Comparison of ENCODE assay signal across 7 mouse cellular contexts in genomic region chr1:190929010-190929695, GRCm38 (mm10). TPM values are rescaled to one million over a fixed set of nuclear protein-coding genes. Genes with fewer than 3 reads are reported as not detected.
DNase-seq lines count a peak whose midpoint lies in the region; ATAC-seq and TF ChIP-seq lines count a peak whose summit lies in the region.

No protein-coding gene starts in this region.

- H3K9ac ChIP-seq in intestine, postnatal 0 days (ENCODE audit: low read depth, low read length) = peak overlapping the region; percentile 78
- H3K9ac ChIP-seq in liver, embryonic 13.5 days = peak overlapping the region; percentile 92

- H3K4me2 ChIP-seq in intestine, postnatal 0 days (replicated peaks; ENCODE audit: low read depth) = peak overlapping the region; percentile 76
- H3K4me2 ChIP-seq in liver, embryonic 13.5 days = peak overlapping the region; percentile 84

- H3K4me1 ChIP-seq in G1E (ENCODE audit: insufficient read depth, low read depth, low read length) = peaks cover 19% of the 10 kb centered on the region
- H3K4me1 ChIP-seq in intestine, postnatal 0 days (replicated peaks; ENCODE audit: control insufficient read depth, insufficient read depth, low read length) = peaks cover 5% of the 10 kb centered on the region; the same call in 1 of the 2 replicates
- peaks cover 23% of the 10 kb centered on the region for H3K4me1 ChIP-seq in liver, embryonic 13.5 days (replicated peaks)

- H3K9me3 ChIP-seq in G1E (replicated peaks) = no peaks in the 10 kb centered on the region
- no peaks in the 10 kb centered on the region for H3K9me3 ChIP-seq in intestine, postnatal 0 days (ENCODE audit: control insufficient read depth)
- no peaks in the 10 kb centered on the region for H3K9me3 ChIP-seq in liver, embryonic 13.5 days (replicated peaks)

- no peak for TF ChIP-seq CTCF in G1E (IDR thresholded peaks at IDR 0.05; ENCODE audit: low read depth, low read length)
- no peak for TF ChIP-seq CTCF in intestine, postnatal 0 days (IDR thresholded peaks at IDR 0.05; ENCODE audit: low read depth)

- no peaks in the 10 kb centered on the region for H3K27me3 ChIP-seq in G1E (ENCODE audit: insufficient read depth, low read length)
- no peaks in the 10 kb centered on the region for H3K27me3 ChIP-seq in intestine, postnatal 0 days (replicated peaks; ENCODE audit: control insufficient read depth, insufficient read depth, low read length)
- H3K27me3 ChIP-seq in liver, embryonic 13.5 days = no peaks in the 10 kb centered on the region

- H3K4me3 ChIP-seq in G1E (ENCODE audit: low read depth, low read length) = peak overlapping the region; percentile 79
- H3K4me3 ChIP-seq in intestine, postnatal 0 days (ENCODE audit: low read depth, low read length) = peak overlapping the region; percentile 69
- H3K4me3 ChIP-seq in liver, embryonic 13.5 days (replicated peaks) = peak overlapping the region; percentile 80

- peak; percentile 62 for DNase-seq in B cell, adult 2 months
- DNase-seq in G1E (ENCODE audit: low spot score) = peak; percentile 4
- peak; percentile 36 to 69 for DNase-seq in cerebellum, postnatal 25 days
- peak; percentile 12 to 49 for DNase-seq in gastrocnemius, postnatal 36 days
- peak; percentile 10 for DNase-seq in liver, embryonic 13.5 days
- DNase-seq in neural tube, embryonic 10.5 days (ENCODE audit: extremely low spot score, low spot score) = peak; percentile 60

- 4% methylated on average over 27 of the region's 27 CpGs for WGBS in intestine, postnatal 0 days
- WGBS in liver, embryonic 13.5 days (ENCODE audit: insufficient replicate concordance) = 3% methylated on average over 27 of the region's 27 CpGs

- ATAC-seq in G1E (ENCODE audit: extremely low read depth, insufficient number of reproducible peaks, low FRiP score, poor library complexity, severe bottlenecking) = peak; percentile 1
- ATAC-seq in intestine, postnatal 0 days = no peak; the same call in 1 of the 2 replicates
- ATAC-seq in liver, embryonic 13.5 days (ENCODE audit: low read depth) = peak; percentile 1

- H3K36me3 ChIP-seq in G1E (replicated peaks) = peaks cover 25% of the 10 kb centered on the region
- H3K36me3 ChIP-seq in intestine, postnatal 0 days (ENCODE audit: control insufficient read depth, insufficient read depth) = peaks cover 6% of the 10 kb centered on the region
- peaks cover 9% of the 10 kb centered on the region for H3K36me3 ChIP-seq in liver, embryonic 13.5 days

- intact Hi-C loops in gastrocnemius, postnatal 36 days (cut with DNase I) = no loop called here

- peak overlapping the region; percentile 98 for H3K27ac ChIP-seq in intestine, postnatal 0 days (ENCODE audit: low read depth, low read length)
- H3K27ac ChIP-seq in liver, embryonic 13.5 days = peak overlapping the region; percentile 96

RNA-seq across cellular contexts. Expression of gene Angel2, which starts 4.2 kb away (rescaled TPM):
- 37.5 and 43.9 TPM in 2 replicates for total RNA-seq in G1E (2014; fragmentation: Nextera tagmentation)
- total RNA-seq in G1E (2017) = 39.0 and 43.5 TPM in 2 replicates
- polyA plus RNA-seq in G1E (2012) = 11.2 and 11.4 TPM in 2 replicates
- total RNA-seq in gastrocnemius, postnatal 36 days (2021) = 10 to 100 TPM; 23.1 to 25.1 TPM
- 23.2 and 23.8 TPM in 2 replicates for polyA plus RNA-seq in intestine, postnatal 0 days (2015; fragmentation: Nextera tagmentation; extraction: Ambion mirVana)
- polyA plus RNA-seq in liver, embryonic 13.5 days (2015; fragmentation: Nextera tagmentation; extraction: Ambion mirVana) = 16.4 and 17.0 TPM in 2 replicates

RNA-seq across cellular contexts. Expression of gene Rps6kc1, which starts 17.6 kb away (rescaled TPM):
- total RNA-seq in G1E (2014; fragmentation: Nextera tagmentation) = 12.8 and 16.5 TPM in 2 replicates
- 13.3 and 15.2 TPM in 2 replicates for total RNA-seq in G1E (2017)
- polyA plus RNA-seq in G1E (2012) = 22.8 and 31.4 TPM in 2 replicates
- 10 to 100 TPM; 14.9 to 18.3 TPM for total RNA-seq in gastrocnemius, postnatal 36 days (2021)
- polyA plus RNA-seq in intestine, postnatal 0 days (2015; fragmentation: Nextera tagmentation; extraction: Ambion mirVana) = 6.0 and 6.2 TPM in 2 replicates
- polyA plus RNA-seq in liver, embryonic 13.5 days (2015; fragmentation: Nextera tagmentation; extraction: Ambion mirVana) = 3.6 and 4.5 TPM in 2 replicates

RNA-seq across cellular contexts. Expression of gene Vash2, which starts 49.9 kb away (rescaled TPM):
- total RNA-seq in G1E (2014; fragmentation: Nextera tagmentation) (not detected in 2 replicates), G1E (2017) (0.06 and 0.22 TPM in 2 replicates)
- not detected in 2 replicates for polyA plus RNA-seq in G1E (2012)
- under 1 TPM; 0.37 to 0.56 TPM for total RNA-seq in gastrocnemius, postnatal 36 days (2021)
- polyA plus RNA-seq in intestine, postnatal 0 days (2015; fragmentation: Nextera tagmentation; extraction: Ambion mirVana) = 3.5 and 3.9 TPM in 2 replicates
- polyA plus RNA-seq in liver, embryonic 13.5 days (2015; fragmentation: Nextera tagmentation; extraction: Ambion mirVana) = 1.5 and 2.1 TPM in 2 replicates

Comparison
In these comparisons a context has a peak if more than half of its experiments do, and no peak if none do; other contexts are left out.
1. DNase-seq: peak in every context shown above with its lines; median percentile 62 in B cell, adult 2 months; 60 in neural tube, embryonic 10.5 days; 52 in cerebellum, postnatal 25 days; 30 in gastrocnemius, postnatal 36 days; 10 in liver, embryonic 13.5 days; 4 in G1E.